Mouse (Mus musculus) thymus, adult 2 months (tissue): Measurements from ENCODE around the gene Zfp9. TPM values are rescaled to one million over a fixed set of nuclear protein-coding genes. Genes with fewer than 3 reads are reported as not detected.

ENCODE experiments used
- DNase-seq: peaks from one replicate; pipeline ENCODE4 v3.0.0; 2021
- H3K27ac ChIP-seq: fragments of 200-500 bp; 2 replicates; pipeline ENCODE4 v1.5.1; 2012; ENCODE audit warnings: low read length, control low read depth; ENCODE audit not compliant: control insufficient read depth, insufficient read depth
- H3K27me3 ChIP-seq: fragments of 200-500 bp; 2 replicates; pipeline ENCODE4 v1.6.1; 2012; ENCODE audit warnings: mild to moderate bottlenecking, low read length, moderate library complexity, mixed read lengths; ENCODE audit not compliant: control insufficient read depth, insufficient read depth
- H3K36me3 ChIP-seq: fragments of 200-500 bp; 2 replicates; pipeline ENCODE4 v1.6.1; 2012; ENCODE audit warnings: mild to moderate bottlenecking, low read length, moderate library complexity; ENCODE audit not compliant: control insufficient read depth, insufficient read depth
- H3K4me1 ChIP-seq: fragments of 200-500 bp; replicated peaks from 2 replicates; pipeline ENCODE4 v1.6.1; 2012; ENCODE audit warnings: low read length; ENCODE audit not compliant: control insufficient read depth, insufficient read depth
- H3K4me3 ChIP-seq: fragments of 200-500 bp; 2 replicates; pipeline ENCODE4 v1.5.1; 2012; ENCODE audit warnings: mild to moderate bottlenecking, low read length, control low read depth, moderate library complexity; ENCODE audit not compliant: control insufficient read depth, insufficient read depth
- CTCF ChIP-seq: fragments of 200-500 bp; IDR thresholded peaks from 2 replicates; pipeline ENCODE4 v1.5.1; 2012; ENCODE audit warnings: mild to moderate bottlenecking, control low read depth, low read length, moderate library complexity, borderline replicate concordance; ENCODE audit not compliant: control insufficient read depth, poor library complexity, insufficient read depth; ENCODE audit errors: extremely low read depth
- POLR2A ChIP-seq: fragments of 200-500 bp; IDR thresholded peaks from 2 replicates; pipeline ENCODE4 v1.6.1; 2012; ENCODE audit warnings: mild to moderate bottlenecking, low read length, control low read depth, moderate library complexity; ENCODE audit not compliant: control insufficient read depth, poor library complexity, insufficient read depth; ENCODE audit errors: extremely low read depth
- WGBS: fragments of 180-500 bp; shearing (Covaris S2); methylation state at CpG from one replicate; pipeline ENCODE4 v1.1.7; 2018; 5-methylcytosine and 5-hydroxymethylcytosine counted together
- polyA plus RNA-seq: library from polyadenylated mRNA; depleted of rRNA; stranded (reverse); fragments of >200 nt; gene quantifications from 2 replicates; pipeline ENCODE4 v1.2.3, GENCODE M21; 2012; rRNA removed

Gene Zfp9
- polyA plus RNA-seq, 1 experiment, result 0.35 TPM

DNA sequence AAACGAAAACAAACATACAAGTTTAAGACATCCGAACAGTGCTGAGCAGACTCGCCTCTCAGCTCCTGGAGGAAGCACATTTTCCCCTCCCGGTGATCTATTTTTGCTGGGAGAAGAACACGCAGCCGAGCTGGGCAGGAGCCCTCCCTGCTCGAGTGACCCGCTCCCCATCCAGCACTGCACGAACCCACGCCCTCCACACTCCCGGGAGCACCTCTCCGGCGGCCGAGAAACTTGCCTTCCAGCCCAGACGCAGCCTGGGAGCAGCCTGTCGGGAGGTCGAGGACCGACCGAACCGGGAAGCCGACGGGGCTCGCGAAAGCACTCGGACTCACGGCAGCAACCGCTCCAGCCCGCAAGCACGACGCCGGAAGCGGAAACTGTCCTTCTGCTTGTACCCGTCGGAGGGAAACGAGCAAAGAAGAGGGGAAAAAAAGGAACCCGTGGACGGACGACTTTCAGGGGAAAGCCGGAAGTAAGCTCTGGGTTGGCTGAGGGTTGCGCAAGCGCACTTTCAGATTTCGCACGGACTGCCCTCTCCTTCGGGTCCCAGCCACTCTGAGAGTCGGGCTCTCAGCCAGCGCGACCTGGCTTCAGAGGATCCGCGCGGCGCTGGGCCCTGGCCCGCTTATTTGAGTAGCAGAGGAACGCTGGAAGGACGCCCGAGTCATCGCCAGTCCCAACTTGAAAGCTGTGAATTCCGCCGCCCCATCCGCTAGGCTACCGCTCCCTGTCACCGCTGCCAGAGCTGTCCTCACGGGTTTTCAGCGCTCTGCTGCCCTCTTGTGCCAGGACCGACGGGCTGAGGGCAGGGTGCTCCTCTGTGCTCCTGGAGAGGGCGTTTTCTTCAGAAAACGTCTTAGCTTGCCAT, 59.8 kb downstream of the Zfp9 start, which contains the start of gene Bms1:
Gene Bms1, minus strand, starts transcription at position 425 of the 871 bp plus-strand sequence.
- DNase-seq, result peak; percentile 91
- WGBS, result under 1% methylated on average over 67 of the region's 67 CpGs
- TF ChIP-seq POLR2A (peak; percentile 76), CTCF (peak; percentile 88)
- no peaks in the 10 kb centered on the region for H3K27me3 ChIP-seq
- H3K27ac ChIP-seq, result no peak within 1 kb of the TSS
- H3K4me1 ChIP-seq, result peaks cover 6% of the 10 kb centered on the region
- 0 out of 2 replicates have a peak, but pooled peaks cover 9% of the 10 kb centered on the region for H3K36me3 ChIP-seq
- peak within 1 kb of the TSS; percentile 93 for H3K4me3 ChIP-seq

Other genes with a start within 250 kb of the Zfp9 start
- 7.0 and 7.7 TPM in 2 replicates for gene Bms1, start 59.8 kb downstream of the Zfp9 start, polyA plus RNA-seq
- gene Zfp248, start 23.8 kb downstream of the Zfp9 start, polyA plus RNA-seq, result 0.86 and 1.1 TPM in 2 replicates
- 2.8 and 3.1 TPM in 2 replicates for gene Ankrd26, start 82.9 kb upstream of the Zfp9 start, polyA plus RNA-seq